Mouse (Mus musculus) midbrain, embryonic 14.5 days (tissue): ENCODE results near the gene Lmod1. TPM values are rescaled to one million over a fixed set of nuclear protein-coding genes. Genes with fewer than 3 reads are reported as not detected.

Source experiments
- ATAC-seq: fragments of 200-750 bp; cut with Nextera tagmentation; 2 replicates; pipeline ENCODE4 v1.8.0; 2017; ENCODE audit warnings: moderate number of reproducible peaks, moderate library complexity; ENCODE audit not compliant: low FRiP score, low TSS enrichment
- DNase-seq: peaks from one replicate; pipeline ENCODE4 v3.0.0-alpha.2; 2015
- H3K27ac ChIP-seq: fragments of 300-500 bp; sonication (generic); replicated peaks from 2 replicates; pipeline ENCODE4 v1.5.1; 2014; ENCODE audit warnings: mild to moderate bottlenecking, low read depth, low read length, moderate library complexity
- H3K27me3 ChIP-seq: fragments of 300-500 bp; sonication (generic); 2 replicates; pipeline ENCODE4 v1.6.1; 2014; ENCODE audit warnings: low read length, control low read depth, mixed read lengths; ENCODE audit not compliant: control insufficient read depth, insufficient read depth
- H3K36me3 ChIP-seq: fragments of 300-500 bp; sonication (generic); 2 replicates; pipeline ENCODE4 v1.6.1; 2014; ENCODE audit warnings: low read length, control low read depth; ENCODE audit not compliant: control insufficient read depth, insufficient read depth
- H3K4me1 ChIP-seq: fragments of 300-500 bp; sonication (generic); 2 replicates; pipeline ENCODE4 v1.6.1; 2014; ENCODE audit warnings: mild to moderate bottlenecking, antibody characterized with exemption, low read length, control low read depth; ENCODE audit not compliant: control insufficient read depth, insufficient read depth
- H3K4me2 ChIP-seq: fragments of 300-500 bp; sonication (generic); 2 replicates; pipeline ENCODE4 v1.6.1; 2014; ENCODE audit warnings: mild to moderate bottlenecking, low read length, moderate library complexity
- H3K4me3 ChIP-seq: fragments of 300-500 bp; sonication (generic); replicated peaks from 2 replicates; pipeline ENCODE4 v1.5.1; 2014; ENCODE audit warnings: low read depth, low read length
- H3K9ac ChIP-seq: fragments of 300-500 bp; sonication (generic); replicated peaks from 2 replicates; pipeline ENCODE4 v1.6.1; 2014; ENCODE audit warnings: mild to moderate bottlenecking, low read length, moderate library complexity
- H3K9me3 ChIP-seq: fragments of 300-500 bp; sonication (generic); 2 replicates; pipeline ENCODE4 v1.6.1; 2016; ENCODE audit warnings: low read length, control low read depth, mixed read lengths; ENCODE audit not compliant: control insufficient read depth
- WGBS: fragments of 180-500 bp; shearing (Covaris S2); extraction: QIAGEN DNeasy Blood & Tissue Kit; methylation state at CpG from one replicate; pipeline ENCODE4 v1.1.7; 2014; 5-methylcytosine and 5-hydroxymethylcytosine counted together
- polyA plus RNA-seq: library from polyadenylated mRNA; unstranded; fragments of >200 nt; fragmentation: Nextera tagmentation; extraction: Ambion mirVana; gene quantifications from 2 replicates; pipeline ENCODE4 v1.2.1, GENCODE M21; 2014

The Lmod1 gene
- polyA plus RNA-seq, 1 experiment from 2014 or later, result 0.34 TPM

DNA sequence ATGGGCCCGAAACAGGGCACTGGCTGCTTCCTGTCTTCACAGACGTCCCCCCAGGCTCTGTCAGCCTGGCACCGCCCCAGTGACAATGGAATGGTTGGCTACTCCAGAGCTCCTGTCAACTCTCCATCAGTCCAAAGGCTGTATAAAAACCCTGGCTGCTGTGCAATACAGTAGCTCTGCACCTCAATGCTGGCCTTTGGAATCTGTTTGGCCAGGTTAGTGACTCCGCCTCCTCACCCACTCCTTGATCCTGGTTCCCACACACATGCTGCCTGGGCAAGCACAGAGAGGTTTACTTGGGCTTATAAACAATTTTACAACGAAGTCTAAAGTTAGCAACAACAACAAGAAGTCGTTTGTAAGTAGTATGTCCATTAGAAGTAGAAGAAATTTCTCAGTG lies 13.3 kb upstream of the Lmod1 start:
- no peak overlapping the region for H3K27ac ChIP-seq
- DNase-seq (no peak), ATAC-seq (no peak)
- H3K4me1 ChIP-seq, result peaks cover 12% of the 10 kb centered on the region
- 86% methylated on average over 6 of the region's 6 CpGs for WGBS
- H3K4me2 ChIP-seq, result no peak overlapping the region
- no peaks in the 10 kb centered on the region for H3K27me3 ChIP-seq
- H3K9ac ChIP-seq, result no peak overlapping the region
- H3K9me3 ChIP-seq, result no peaks in the 10 kb centered on the region
- no peak overlapping the region for H3K4me3 ChIP-seq
- peaks cover 26% of the 10 kb centered on the region for H3K36me3 ChIP-seq

DNA sequence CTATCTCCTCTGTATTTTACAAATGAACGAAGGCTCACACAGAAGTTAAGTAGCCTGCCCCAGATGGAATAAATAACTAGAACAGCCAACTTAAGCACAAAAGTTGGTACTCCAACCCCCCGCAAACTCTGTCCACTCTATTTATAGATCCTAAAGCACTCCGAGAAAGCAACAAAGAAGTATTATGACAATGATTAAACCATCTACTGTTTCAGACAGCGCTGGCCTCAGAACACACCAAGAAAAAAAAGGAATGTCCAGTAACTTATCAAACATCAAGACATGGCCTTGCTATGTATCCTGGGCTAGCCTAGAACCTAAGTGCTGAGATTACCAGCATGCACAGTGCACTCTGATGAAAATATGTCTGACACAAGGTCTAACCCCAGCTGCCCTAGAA lies 12.4 kb upstream of the Lmod1 start:
- Histone ChIP-seq H3K27me3 (no peaks in the 10 kb centered on the region), H3K27ac (no peak overlapping the region), H3K4me2 (peak overlapping the region; percentile 64), H3K36me3 (peaks cover 21% of the 10 kb centered on the region), H3K9ac (peak overlapping the region; percentile 97), H3K4me1 (peaks cover 12% of the 10 kb centered on the region), H3K4me3 (peak overlapping the region; percentile 97), H3K9me3 (no peaks in the 10 kb centered on the region)
- no peak for ATAC-seq
- WGBS, result 93% methylated on average over 4 of the region's 4 CpGs
- no peak for DNase-seq

DNA sequence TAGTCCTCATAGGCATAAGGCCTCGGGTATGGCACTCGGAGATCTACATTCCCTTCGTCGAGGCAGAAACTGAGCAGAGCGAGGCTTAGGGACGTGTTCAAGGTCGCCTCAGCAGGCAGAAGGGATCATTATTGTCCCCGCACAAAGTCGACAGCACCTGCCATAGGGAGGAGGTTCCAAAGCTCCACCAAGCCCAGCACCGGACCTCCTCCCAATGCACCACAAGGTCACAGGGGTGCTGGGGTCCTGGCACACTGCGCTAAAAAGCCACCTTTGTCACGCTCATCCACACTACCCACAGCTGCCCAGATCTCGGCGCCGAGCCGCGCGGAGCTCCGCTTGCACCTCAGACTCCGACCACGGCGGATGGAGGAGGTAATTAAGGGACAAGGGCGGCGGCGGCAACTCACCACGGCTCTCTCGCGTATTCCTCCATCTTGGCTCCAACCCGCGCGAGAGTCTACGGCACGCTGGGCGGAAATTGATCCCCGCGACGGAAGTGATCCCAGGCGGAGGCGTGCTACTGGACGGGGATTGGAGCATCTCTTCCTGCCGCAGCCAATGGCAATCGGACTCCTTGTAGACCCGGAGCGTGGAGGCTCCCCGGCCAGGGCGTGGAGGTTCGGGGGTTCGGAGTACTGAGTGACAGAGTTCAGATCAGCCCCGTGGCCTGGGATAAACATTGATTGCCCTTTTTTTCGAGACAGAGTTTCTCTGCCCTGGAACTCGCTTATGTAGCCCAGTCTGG lies 11.1 kb upstream of the Lmod1 start, which contains the start of gene Timm17a:
Timm17a (minus strand) TSS at position 495 of the 748 bp plus-strand sequence.
- peak within 1 kb of the TSS; percentile 97 for H3K4me3 ChIP-seq
- H3K27me3 ChIP-seq, result no peaks in the 10 kb centered on the region
- peaks cover 12% of the 10 kb centered on the region for H3K4me1 ChIP-seq
- H3K9me3 ChIP-seq, result no peaks in the 10 kb centered on the region
- peak; percentile 96 for DNase-seq
- peak; percentile 99 for ATAC-seq
- WGBS, result under 1% methylated on average over 51 of the region's 51 CpGs
- peak within 1 kb of the TSS; percentile 84 for H3K27ac ChIP-seq
- H3K9ac ChIP-seq, result peak within 1 kb of the TSS; percentile 97
- H3K4me2 ChIP-seq, result peak within 1 kb of the TSS; percentile 64
- peaks cover 10% of the 10 kb centered on the region for H3K36me3 ChIP-seq

DNA sequence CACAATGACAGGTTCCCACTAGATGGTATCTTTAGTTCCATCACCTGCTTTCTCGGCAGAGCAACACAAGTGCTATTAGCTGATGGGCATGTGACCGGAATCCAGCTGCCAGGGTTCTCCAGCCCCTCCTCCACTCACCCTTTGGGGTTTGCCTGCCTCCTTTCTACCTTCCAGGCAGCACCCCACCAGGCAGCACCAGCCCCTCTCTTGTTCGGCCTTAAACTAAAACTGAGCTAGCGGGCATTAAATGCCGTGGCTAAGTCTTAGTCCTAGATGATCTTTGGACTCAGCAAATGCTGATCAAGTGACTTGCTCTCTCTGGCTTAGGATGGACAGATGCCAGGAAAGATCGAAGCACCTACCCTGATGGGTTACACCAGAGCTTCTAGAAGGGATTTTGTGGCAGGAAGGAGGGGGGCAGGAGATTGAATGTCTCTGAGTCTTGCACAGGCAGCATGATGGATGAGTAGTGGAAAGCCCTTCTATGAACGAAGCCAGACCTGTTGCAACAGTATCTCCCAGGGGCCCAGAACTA lies 1.2 kb upstream of the Lmod1 start:
- DNase-seq, result no peak
- no peak overlapping the region for H3K4me2 ChIP-seq
- H3K27ac ChIP-seq, result no peak overlapping the region
- H3K9ac ChIP-seq, result no peak overlapping the region
- WGBS, result 91% methylated on average over 7 of the region's 7 CpGs
- ATAC-seq, result no peak
- H3K9me3 ChIP-seq, result no peaks in the 10 kb centered on the region
- no peaks in the 10 kb centered on the region for H3K36me3 ChIP-seq
- H3K4me1 ChIP-seq, result no peaks in the 10 kb centered on the region
- H3K27me3 ChIP-seq, result no peaks in the 10 kb centered on the region
- H3K4me3 ChIP-seq, result no peak overlapping the region

DNA sequence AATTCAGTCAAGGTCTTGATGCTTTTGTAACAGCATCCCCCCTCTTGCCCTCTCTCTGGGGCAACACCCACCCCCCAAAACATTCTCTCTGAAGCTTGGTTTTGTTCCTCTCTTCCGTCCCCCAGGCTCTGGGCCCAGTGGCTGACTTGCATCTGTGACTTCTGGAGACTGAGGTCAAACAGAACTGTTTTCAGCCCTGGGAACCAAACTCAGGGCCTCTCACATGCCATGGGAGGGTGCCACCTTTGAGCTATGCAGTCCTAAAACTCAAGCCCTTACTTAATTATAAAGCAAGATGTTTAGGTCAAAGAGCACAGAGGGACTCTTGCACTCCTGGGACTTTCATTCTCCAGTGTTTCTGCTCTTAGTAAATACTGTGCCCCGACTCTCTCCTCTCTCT lies 1.3 kb downstream of the Lmod1 start:
- no peaks in the 10 kb centered on the region for H3K4me1 ChIP-seq
- no peak overlapping the region for H3K9ac ChIP-seq
- no peak overlapping the region for H3K4me2 ChIP-seq
- DNase-seq (no peak), ATAC-seq (no peak)
- no peaks in the 10 kb centered on the region for H3K9me3 ChIP-seq
- no peaks in the 10 kb centered on the region for H3K36me3 ChIP-seq
- no peak overlapping the region for H3K27ac ChIP-seq
- H3K4me3 ChIP-seq, result no peak overlapping the region
- H3K27me3 ChIP-seq, result no peaks in the 10 kb centered on the region
- 78% methylated on average over 2 of the region's 2 CpGs for WGBS

DNA sequence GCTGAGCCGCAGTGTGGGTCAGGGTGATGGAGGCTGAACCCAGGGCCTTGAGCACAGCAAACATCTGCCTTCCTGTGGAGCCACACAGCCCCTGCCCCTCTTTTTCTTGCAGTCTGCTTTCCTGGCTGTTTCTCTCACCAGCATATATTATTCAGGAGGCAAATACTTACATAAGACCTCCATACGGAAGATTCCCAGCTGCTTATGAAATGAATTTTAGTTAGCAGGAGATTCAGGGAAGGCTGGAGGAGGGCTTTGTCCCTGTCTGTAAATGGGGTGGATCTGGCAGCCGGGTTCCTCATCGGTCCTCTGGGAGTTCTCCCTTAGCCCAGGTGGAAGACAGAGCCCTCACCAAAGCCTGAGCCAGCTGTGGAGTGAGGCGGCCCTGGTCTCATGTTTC lies 3.8 kb downstream of the Lmod1 start:
- no peak for ATAC-seq
- WGBS, result 71% methylated on average over 5 of the region's 5 CpGs
- no peak overlapping the region for H3K4me2 ChIP-seq
- no peak for DNase-seq
- no peaks in the 10 kb centered on the region for H3K4me1 ChIP-seq
- H3K27me3 ChIP-seq, result no peaks in the 10 kb centered on the region
- H3K27ac ChIP-seq, result no peak overlapping the region
- no peak overlapping the region for H3K9ac ChIP-seq
- H3K9me3 ChIP-seq, result no peaks in the 10 kb centered on the region
- H3K4me3 ChIP-seq, result no peak overlapping the region
- no peaks in the 10 kb centered on the region for H3K36me3 ChIP-seq

DNA sequence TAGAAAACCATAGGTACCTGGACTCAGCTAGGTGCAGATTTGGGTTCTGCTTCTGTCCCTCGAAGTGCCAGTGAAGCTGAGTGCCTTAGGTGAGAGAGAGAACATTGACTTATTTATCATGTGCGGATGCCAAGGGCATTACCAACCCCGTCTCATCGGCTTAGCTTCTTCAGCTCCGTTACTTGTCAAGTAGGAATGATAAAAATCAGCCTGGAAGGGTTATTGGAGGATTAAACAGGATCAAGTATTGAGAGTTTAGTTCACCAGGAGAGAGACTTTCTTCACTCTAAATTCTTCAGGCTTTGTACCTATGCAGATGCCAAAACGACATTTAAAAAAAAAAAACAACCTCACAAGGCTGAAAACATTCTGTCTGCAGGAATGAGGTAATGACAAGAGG lies 6.0 kb downstream of the Lmod1 start:
- ATAC-seq (no peak), DNase-seq (no peak)
- no peak overlapping the region for H3K27ac ChIP-seq
- H3K4me2 ChIP-seq, result no peak overlapping the region
- no peaks in the 10 kb centered on the region for H3K4me1 ChIP-seq
- no peaks in the 10 kb centered on the region for H3K36me3 ChIP-seq
- H3K9me3 ChIP-seq, result no peaks in the 10 kb centered on the region
- H3K4me3 ChIP-seq, result no peak overlapping the region
- no peak overlapping the region for H3K9ac ChIP-seq
- 71% methylated on average over 6 of the region's 6 CpGs for WGBS
- H3K27me3 ChIP-seq, result no peaks in the 10 kb centered on the region

DNA sequence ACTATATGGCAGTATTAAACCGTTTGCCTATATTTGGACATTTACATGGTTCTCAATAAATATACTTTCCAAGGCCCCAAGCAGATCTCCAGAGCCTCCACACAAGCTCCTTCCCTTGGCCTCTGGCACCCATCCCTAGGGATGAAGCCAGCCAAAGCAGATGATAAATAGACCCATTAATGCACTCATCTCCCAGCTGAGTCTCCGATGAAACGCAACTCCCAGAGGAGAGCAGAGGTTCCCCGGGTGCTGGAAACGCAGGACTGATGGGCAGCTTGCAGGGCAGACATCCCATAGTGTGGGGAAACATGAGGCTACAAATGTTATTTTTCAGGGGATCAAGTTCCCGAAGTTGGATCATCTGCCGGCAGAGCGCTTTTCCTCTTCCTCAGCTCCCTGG lies 17.3 kb downstream of the Lmod1 start:
- Histone ChIP-seq H3K27ac (no peak overlapping the region), H3K27me3 (no peaks in the 10 kb centered on the region), H3K4me2 (no peak overlapping the region), H3K9ac (no peak overlapping the region), H3K4me3 (no peak overlapping the region), H3K4me1 (no peaks in the 10 kb centered on the region), H3K36me3 (no peaks in the 10 kb centered on the region), H3K9me3 (no peaks in the 10 kb centered on the region)
- DNase-seq, result no peak
- ATAC-seq, result no peak
- 85% methylated on average over 8 of the region's 8 CpGs for WGBS

DNA sequence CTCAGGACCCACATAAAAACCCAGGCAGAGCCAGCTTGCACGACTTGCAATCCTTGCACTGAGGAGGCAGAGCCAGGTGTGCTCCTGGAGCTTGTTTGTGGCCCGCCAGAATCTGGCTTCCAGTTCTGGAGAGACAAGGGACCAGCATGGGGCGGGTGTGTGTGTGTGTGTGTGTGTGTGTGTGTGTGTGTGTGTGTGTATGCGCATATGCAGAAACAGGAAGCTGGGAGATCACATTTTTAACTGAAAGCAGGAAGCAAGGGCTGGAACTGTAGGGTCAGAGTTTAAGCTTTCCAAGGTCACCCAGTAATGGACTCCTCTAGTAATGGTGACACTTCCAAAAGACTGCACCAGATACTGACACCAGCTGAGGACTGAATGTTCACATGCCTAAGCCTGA lies 19.4 kb downstream of the Lmod1 start:
- no peak for DNase-seq
- Histone ChIP-seq H3K27ac (no peak overlapping the region), H3K27me3 (no peaks in the 10 kb centered on the region), H3K9ac (no peak overlapping the region), H3K4me1 (no peaks in the 10 kb centered on the region), H3K9me3 (no peaks in the 10 kb centered on the region), H3K36me3 (no peaks in the 10 kb centered on the region), H3K4me2 (no peak overlapping the region), H3K4me3 (no peak overlapping the region)
- no peak for ATAC-seq
- 65% methylated on average over 4 of the region's 4 CpGs for WGBS
